Mouse (Mus musculus) kidney, adult 18-20 months (tissue): Measurements from ENCODE around the gene Lmod2.

Experiments
- DNase-seq: peaks from one replicate; pipeline ENCODE4 v3.0.0; 2021

Gene Lmod2

DNA sequence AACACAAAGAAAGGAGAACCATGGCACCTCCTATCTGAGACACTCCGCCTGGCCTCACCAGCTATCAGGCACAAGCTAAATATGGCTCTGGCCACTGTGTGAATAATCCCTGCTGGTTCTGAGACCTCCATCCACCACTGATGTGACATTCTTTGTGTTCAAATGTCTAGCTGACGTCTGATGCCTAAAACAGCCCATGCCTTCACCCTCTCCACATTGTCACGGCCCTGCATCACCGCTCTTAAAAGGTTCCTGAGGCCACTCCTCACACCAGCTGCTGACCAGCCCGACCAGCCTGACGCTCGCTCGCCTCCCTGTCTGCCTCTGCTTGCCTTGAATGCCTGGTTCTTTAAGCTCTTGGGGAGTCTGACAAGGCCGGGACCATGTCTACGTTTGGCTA lies at the start of gene Lmod2:
Lmod2 (plus strand) TSS at position 263 of the 400 bp plus-strand sequence.
- DNase-seq = no peak

DNA sequence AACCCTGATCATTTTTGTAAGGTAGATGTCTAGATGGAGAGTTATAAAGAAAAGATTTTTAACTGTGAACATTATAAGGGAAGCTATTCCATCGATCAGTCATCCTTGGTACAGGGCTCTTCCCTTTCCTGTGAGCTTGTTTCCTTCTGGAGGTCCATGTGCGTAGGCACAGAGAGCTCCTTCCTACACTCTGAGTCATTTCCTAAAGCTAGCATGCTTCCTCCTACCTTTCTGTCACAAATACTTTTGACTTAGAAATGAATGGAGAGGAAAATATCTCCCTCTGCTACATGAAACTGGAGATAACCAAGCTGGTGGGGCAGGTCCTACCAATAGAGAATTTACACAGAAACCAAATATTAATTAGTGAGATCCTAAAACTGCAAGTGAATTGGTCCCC lies 47.8 kb upstream of the Lmod2 start:
- no peak for DNase-seq

DNA sequence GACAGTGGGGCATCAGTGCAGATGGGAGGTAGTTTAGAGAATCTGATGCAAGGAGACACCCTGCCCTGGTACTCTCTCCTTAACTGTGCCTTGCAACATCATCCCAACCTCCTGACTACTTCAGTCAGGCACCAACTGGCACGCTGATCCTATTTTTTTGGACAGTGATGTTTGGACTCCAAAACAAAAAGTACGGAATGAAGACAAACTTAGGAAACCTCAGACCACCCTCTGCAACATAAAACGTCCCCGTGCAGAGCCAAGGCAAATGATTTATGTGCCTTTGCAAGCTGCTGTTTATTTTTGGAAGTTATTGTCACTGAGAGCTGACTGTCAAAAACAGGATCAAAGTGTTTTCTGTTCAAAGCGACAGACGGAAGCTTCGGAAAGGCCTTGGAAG lies 45.5 kb upstream of the Lmod2 start:
- DNase-seq = no peak

DNA sequence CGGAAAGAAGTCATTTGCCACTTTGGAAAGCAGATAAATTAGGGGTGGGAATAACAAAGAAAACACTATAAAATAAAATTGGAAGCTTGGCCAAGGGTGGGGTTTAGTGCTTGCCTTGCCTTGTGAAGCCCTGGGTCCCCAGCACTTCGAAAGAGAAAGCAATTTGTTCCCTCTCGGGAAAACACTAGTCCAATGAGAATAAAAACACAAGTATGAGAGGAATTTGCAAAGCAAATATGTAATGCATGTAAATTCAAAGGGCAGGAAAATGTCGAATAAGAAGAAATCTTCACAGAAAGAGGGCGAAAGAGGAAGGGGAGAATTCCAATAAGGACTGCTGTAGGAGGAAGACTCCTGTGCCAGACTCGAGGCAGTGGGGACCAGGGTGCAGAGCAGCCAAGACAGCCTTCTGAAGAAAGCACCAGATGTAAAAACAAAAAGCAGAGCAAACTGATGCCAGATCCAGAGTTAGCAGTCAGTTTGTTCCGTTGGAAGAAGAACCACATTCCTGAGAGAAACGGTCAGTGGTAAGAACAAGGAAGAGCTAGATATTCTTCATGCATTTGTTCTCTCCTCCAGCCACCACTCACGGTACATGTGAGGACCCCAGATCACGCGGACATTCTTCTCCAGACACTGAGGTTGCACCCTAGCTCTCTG lies 43.0 kb upstream of the Lmod2 start:
- DNase-seq = no peak

DNA sequence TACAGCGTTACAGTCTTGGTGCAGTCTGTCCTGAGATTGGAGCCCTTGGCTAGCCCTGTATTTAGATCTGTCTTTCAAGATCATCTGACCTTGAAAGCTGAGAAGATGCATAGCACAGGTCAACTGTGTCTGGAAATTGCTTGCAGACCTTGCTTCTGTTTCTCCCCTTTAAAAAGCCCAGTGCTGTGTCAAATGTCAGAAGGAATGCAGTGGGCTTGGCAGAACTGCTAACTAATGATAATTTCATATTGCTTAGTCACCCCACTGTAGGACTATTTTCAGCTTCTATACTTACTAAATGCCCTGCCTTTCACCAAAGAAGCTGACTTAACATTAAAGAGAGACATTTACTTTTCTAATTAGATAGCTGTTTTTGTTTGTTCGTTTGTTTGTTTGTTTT lies 42.1 kb upstream of the Lmod2 start:
- DNase-seq = no peak

DNA sequence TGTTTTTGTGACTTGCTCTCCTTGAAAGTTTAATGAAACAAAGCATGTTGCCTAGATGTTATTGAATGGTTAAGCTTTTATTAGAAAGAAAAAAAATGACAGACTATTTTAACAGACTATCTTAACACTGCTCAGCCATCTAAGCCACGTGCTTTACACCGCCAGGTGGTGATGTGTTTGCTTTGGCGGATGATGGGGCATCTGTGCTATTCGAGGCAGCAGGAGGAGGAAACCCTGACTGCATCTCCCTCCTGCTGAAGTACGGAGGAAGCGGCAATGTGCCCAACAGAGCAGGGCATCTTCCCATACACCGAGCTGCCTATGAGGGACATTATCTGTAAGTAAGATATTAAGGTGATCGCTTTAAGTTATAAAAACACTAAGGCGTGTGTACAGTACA lies 33.5 kb upstream of the Lmod2 start:
- DNase-seq = no peak

DNA sequence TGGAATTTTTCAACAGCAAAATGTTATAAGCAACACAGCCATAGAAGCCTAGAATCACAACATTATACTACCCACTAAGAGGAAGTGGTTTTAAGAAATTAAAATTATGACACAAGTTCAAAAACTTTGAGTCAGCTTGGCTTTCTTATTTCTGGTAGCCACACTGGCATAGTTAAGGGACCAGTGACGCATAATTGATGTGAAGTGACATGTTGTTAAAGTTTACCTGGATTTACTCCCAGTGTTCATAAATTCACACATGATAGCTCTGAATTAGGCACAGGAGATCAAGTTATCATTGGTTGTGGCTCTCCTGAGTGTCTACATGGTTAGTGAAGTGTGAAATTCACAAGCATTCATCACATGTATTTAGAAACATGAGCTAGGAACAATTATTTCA lies 32.7 kb upstream of the Lmod2 start:
- no peak for DNase-seq

DNA sequence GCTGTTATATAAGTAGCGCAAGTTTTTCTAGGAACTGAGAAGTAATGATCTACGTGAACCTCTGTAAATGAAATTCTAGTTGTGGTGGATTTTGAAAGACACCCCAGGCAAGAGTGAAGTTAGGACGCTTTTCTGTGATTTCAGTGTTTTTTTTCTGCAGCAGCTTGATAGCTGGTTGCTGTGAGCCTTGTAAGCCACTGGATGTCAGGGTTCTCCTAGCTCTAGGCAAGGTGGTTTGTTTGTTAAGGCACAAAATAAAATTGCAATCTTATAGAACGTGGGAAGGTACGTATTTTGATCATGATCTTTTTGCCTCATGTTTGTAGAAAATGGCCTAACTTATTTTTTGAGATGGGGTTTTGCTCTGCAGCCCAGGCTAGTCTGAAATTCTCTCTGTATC lies 28.6 kb upstream of the Lmod2 start:
- no peak for DNase-seq

DNA sequence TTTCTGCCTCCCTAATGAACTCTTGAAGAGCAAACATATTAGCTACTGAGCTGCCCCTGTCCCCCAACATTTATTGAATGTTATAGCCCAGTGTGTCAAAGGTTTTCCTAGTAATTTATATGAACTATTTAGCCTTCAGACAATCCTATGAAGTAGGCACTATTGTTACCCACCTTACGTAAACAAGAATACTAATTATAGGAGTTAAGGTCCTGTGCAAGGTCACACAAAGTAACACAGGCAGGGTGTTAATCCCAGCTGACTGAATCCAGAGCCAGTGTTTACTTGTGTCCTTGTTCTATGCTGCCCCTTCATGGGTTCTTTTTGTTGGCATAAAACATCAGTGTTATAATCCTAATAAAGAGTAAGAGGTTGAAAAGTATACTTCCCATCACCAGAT lies 27.9 kb upstream of the Lmod2 start:
- DNase-seq = no peak

DNA sequence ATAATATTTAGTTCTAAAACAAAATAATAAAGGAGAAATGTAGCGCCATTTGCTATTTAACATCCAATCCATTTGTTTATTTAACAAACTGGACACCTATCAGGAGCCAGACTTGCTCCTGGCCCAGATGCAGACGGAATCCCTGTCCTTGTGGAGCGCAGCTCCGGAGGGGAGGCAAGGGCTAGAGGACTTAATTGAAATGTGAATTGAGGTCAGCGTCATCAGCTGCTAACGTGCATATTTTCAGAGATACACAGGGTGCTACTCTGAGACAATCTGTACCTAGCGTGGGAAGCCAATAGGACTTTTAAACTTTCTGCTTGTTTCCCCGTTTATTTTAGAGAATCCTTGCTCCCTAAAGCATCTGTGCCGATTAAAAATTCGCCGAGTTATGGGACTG lies 27.3 kb upstream of the Lmod2 start:
- DNase-seq = no peak

DNA sequence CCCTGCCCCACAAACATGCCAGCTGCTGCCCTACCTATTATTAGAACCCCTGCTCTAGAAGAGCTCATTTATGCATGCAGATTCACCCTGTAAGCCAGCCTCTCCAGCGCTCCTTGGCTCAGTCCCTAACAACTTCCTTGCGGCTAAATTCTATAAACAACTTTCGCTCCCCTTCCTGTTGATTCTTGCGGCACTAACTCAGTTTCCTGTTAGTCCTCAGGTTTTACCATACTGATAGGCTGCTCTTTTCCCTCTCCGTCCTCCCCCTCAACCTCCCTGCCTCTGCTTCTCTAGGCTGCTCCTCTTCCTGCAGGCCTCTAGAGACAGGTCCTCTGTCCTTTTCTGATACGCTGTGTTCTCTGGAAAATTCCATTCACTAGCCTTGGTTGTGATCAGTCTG lies 26.4 kb upstream of the Lmod2 start:
- peak; percentile 26 for DNase-seq

DNA sequence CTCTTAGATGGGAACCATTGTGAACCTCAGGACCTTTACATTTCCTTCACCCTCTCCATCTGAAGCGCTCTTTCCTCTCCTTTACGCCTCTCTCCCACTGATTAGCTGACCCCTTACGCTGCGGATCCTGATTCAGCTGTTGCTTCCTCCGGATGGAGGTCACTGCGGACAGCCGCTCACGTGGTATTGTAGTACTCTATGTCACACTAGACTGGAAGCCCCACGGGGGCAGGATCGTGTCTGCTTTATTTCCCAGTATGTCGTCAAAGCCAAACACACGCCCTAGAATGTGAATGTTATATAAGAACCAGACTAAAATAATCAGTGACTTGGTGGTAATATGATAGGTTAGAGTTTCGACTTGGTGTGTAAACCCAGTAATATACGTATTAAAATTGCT lies 25.1 kb upstream of the Lmod2 start:
- no peak for DNase-seq

DNA sequence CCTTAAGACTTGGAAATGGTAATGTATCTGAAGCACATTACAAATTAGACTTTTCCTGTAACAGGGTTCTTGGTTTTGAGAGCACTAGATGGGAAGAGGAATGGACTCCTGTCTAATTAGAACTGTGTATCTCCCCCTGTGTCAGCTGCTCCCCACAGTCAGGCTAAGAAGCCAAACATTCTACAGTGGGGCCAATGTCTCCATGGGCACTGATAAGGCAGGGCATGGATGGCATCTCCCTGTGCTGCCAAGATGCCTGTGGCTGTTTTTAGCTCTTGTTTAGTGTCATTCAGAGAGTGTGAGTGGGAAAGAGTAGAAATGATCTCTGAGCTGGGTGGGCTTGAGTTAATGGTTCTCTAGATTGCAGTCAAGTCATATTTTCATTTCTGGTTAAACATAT lies 24.2 kb upstream of the Lmod2 start:
- no peak for DNase-seq

DNA sequence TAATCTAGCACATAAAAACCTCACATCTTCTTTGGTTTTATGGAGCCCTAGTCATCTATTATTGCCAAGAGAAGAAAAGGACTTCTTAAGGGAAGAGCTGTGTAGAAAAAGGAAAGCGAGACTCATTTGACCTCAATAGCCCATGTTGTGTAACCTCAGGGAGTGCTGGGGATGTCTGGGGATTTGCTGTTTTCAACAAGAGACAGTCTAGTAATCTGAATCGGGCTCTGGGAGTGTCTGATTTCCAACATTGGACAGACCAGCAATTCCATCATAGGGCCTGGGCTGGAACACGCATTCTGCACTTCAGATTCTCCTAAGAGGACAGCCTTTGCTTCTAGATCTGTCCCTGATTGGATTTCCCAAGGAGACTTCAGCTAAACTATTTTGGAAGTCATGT lies 14.1 kb upstream of the Lmod2 start:
- no peak for DNase-seq

DNA sequence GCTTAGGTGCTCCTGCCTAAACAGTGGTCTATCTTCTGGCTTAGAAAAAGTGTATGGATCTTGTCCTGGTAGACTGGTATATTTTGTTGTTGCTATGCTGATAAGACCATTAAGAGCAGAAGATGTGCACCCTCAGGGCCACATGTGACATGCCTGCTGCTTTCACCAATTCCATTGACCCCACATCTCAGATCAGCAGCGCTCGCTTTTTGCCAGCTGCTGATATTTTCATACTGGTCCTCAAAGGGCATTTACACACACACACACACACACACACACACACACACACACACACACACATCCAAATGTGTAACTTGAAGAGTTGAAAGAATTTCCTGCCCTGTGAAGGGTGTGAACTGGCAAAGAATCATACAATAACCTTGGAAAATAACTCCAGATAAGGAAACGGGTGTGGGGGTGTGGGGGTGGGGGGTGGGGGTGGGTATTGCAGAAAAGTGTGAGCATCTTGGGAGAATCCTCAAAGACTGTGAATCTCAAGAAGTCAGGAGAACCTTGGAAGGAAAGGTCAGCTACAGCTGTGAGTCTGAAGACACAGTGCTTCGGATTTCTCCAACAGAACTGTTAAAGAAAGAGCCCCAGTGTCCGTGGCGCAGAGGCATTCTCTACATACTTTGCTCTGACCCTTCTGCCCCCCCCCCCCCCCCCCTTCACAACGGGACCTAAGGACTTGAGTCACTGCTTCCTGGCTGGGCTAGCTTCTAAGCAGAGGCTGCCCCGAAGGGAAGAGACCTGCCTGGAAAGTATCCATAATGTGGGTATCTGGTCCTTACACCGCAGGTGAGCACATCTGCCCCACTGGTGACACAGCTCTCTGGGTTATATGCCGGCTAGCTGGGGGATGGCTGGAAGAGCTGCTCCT lies 11.9 kb upstream of the Lmod2 start:
- DNase-seq = peak; percentile 23

DNA sequence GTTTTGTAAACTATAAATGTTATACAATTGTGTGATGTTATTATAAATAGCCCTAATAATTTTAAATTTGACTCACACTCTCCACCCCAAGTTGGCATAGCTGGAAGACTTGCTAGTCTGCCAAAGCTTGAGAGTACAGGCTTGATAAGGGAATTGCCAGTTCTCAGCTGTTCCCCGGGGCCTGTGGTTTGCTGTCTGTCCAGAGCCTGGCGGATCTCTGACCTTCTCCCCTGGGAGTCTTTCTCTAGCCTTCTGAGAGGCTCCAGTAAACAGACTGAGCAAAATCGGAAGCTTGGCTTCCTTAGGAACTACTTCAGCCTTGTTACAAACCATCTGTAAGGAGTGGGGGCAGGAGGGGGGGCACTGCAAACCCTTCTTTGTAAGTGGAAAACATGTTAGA lies 10.7 kb upstream of the Lmod2 start:
- DNase-seq = peak; percentile 47

DNA sequence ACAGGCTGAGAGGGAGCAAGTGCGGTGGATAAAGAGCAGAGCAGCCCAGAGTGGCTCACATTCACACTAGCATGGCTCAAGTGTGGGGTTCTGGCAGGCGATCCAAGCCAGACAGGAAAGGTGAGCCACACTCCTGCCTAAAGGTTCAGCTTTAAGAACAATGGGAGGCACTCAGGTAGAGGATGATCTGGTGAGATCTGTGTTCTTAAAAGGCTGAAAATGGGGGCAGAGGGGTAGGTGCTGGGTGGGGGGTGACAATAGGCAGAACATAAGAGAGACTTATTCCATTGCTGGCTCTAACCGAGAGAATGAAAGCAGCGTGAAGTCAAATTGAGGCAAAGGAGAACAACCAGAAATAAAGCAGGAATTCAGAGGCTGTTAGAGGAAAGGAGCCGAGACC lies 7.3 kb upstream of the Lmod2 start:
- no peak for DNase-seq

DNA sequence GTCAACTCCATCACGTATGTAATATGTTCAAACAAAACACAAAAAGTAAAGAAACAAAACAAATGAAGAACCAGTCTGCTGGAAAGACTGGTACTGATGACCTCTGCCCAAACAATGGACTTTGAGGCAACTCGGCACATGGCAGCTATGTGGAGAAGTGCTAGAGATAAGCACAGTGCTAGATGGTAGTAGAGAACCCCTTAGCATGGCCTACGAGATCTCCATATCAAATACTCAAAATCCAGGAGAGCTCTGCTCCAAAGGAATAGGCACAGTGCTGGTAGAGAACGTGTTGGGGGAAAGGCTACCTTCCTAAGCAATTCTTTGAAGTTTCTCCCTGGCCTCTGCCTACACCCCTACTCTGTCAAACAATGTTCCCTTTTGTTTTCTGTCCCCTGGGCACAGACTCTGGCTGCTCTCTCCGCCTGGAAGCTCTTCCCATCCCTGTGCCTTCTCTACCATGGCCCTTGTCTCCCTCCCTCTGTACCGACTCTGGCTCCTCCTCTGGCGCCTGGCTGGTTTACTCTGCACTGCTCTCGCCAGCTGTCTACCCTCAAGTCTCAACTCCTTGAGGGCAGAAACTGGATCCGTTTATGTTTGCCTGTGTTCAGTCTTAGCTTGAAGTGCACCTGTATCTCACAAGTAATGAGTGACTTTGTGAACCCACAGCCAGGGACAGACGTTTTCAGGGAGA lies 5.9 kb upstream of the Lmod2 start:
- no peak for DNase-seq

DNA sequence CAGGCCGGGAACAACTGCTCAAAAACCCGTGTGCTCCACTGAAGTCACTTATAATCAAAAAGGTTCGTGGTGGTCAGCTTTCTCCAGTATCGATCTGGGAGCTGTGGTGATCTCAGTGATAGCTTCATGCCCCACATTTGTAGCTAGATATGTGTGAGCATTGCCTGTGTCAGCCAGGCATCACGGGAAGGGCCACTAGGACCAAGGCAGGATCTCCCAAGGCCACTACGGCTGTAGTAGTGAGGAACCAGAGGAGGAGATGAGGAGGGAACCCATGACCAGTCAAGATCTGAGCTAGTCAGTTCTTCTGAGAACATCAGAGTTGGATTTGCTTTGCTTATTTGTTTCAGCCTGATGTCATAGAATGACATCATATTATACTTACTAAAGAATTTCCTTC lies 1.6 kb downstream of the Lmod2 start:
- no peak for DNase-seq

DNA sequence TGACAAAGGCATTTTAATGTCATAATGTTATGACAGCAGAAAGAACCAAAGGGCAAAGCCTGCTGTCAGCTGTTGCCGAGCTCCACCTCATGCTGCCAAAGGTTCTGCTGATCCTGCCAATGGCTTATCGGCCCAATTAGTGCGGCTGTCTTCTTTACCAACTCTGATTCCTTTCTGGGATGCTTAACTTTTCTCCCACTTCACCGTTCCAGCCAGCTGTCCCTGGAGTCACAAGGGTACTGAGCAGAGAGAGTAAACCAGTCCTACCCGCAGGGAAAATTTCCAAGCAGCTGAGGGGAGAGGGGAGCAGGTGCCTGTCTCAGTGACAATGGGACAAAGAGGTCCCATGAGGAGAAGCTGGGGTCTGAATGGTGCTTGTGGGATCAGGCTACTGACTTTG lies 2.1 kb downstream of the Lmod2 start:
- DNase-seq = no peak

DNA sequence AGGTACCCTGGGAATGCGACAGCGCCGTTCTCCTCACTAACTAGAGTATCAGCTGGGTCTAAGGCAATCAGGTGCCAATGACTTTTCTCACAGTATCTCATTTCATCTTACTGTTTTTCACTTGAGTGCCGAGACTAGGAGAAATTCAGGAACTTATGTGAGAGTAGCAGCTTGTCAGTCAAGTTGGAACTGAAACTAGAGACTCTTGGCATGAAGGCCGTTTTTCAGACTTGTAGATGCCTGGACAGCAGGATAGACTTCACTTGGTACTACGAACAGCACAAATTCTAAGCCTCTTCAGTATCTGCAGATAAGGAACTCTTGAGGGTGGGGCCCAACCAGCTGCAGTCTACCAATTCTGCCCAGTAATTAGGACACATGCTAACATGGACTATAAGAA lies 2.6 kb downstream of the Lmod2 start:
- no peak for DNase-seq

DNA sequence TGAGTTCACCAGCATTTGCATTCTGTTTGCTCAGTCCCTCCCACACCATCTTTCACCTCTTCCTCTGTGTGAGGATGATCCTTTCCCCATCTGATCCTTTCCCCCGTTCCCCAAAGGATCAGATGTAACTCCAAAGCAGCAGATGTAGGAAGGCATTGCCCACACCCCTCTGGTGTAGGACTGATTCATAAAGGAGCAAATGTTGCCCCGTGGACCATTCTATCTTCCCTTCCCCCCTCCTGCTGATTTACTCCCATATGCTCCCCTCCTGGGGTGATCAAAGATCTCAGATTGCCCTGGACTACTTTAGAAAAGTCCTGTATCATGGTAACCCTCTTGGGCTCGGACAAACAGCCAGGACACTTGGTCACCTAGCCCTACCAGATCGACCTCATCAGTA lies 3.2 kb downstream of the Lmod2 start:
- DNase-seq = no peak

DNA sequence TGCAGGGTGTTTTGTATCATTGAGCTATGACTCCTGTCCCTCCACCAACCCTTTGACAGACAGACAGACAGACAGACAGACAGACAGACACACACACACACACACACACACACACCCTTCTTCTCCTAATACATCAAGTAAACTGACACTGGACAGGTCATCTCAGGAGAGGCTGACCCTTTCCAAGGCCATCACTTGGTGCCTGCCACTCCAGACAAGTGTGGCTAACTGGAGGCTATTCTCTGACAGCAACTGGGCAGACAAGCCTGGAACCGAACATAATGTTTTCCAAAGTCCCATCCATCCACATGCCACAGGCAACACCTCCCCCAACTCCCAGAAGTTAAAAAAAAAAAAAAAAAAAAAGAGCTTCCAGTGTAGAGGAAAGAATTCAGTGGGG lies 4.1 kb downstream of the Lmod2 start:
- DNase-seq = no peak

DNA sequence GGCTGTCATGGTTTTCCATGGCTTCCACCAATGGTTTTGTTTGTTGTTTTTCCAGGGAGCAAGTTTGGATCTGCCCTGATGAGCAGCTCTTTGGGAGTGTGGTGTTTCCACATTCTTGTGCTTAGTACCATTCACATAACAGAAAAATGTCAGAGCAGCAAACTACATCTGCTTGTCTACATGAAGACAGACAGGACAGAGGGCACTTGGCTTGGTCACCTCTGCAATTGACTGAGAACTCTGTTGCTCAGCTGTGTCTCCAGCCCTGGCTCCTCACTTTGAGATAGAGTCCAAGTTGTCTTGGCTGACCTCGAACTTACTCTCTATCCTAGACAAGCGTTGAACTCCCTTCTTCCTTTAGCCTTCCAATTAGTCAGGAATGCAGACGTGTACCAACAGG lies 4.8 kb downstream of the Lmod2 start:
- DNase-seq = no peak
